Comparison of ENCODE assay signal across 8 mouse cellular contexts in genomic region chr5:23387313-23387666, GRCm38 (mm10). TPM values are rescaled to one million over a fixed set of nuclear protein-coding genes. Genes with fewer than 3 reads are reported as not detected.
DNase-seq lines count a peak whose midpoint lies in the region; ATAC-seq and TF ChIP-seq lines count a peak whose summit lies in the region.

No protein-coding gene starts in this region.

- intact Hi-C loops in heart, postnatal 25 days (cut with DNase I), result loop anchor here (10.0 kb wide), 1 partner anchor 268 kb away; no protein-coding TSS in a partner anchor

- no peaks in the 10 kb centered on the region for H3K9me3 ChIP-seq in heart, postnatal 0 days (replicated peaks; ENCODE audit: control insufficient read depth, low read length)
- H3K9me3 ChIP-seq in embryonic facial prominence, embryonic 10.5 days, result no peaks in the 10 kb centered on the region
- H3K9me3 ChIP-seq in hindbrain, embryonic 12.5 days (replicated peaks), result no peaks in the 10 kb centered on the region
- no peaks in the 10 kb centered on the region for H3K9me3 ChIP-seq in midbrain, embryonic 10.5 days (replicated peaks)

- H3K4me3 ChIP-seq in heart, postnatal 0 days (ENCODE audit: low read depth, low read length), result no peak overlapping the region
- peak overlapping the region; percentile 56 for H3K4me3 ChIP-seq in embryonic facial prominence, embryonic 10.5 days
- no peak overlapping the region for H3K4me3 ChIP-seq in hindbrain, embryonic 12.5 days
- peak overlapping the region; percentile 56 for H3K4me3 ChIP-seq in midbrain, embryonic 10.5 days

- no peak for TF ChIP-seq CTCF in heart, postnatal 0 days (IDR thresholded peaks at IDR 0.05; ENCODE audit: low read depth)

- H3K27me3 ChIP-seq in heart, postnatal 0 days (ENCODE audit: control insufficient read depth, insufficient read depth, low read length), result no peaks in the 10 kb centered on the region
- no peaks in the 10 kb centered on the region for H3K27me3 ChIP-seq in embryonic facial prominence, embryonic 10.5 days (replicated peaks; ENCODE audit: low read depth, poor library complexity, severe bottlenecking)
- H3K27me3 ChIP-seq in hindbrain, embryonic 12.5 days, result no peaks in the 10 kb centered on the region
- H3K27me3 ChIP-seq in midbrain, embryonic 10.5 days (ENCODE audit: low read depth, poor library complexity, severe bottlenecking), result no peaks in the 10 kb centered on the region

- peak overlapping the region; percentile 40 for H3K27ac ChIP-seq in heart, postnatal 0 days (ENCODE audit: low read depth)
- no peak overlapping the region for H3K27ac ChIP-seq in embryonic facial prominence, embryonic 10.5 days (replicated peaks)
- peak overlapping the region; percentile 88 for H3K27ac ChIP-seq in hindbrain, embryonic 12.5 days
- H3K27ac ChIP-seq in midbrain, embryonic 10.5 days (replicated peaks), result peak overlapping the region; percentile 88; the same call in 1 of the 2 replicates

- ATAC-seq in heart, postnatal 0 days (ENCODE audit: insufficient read depth, low read depth), result no peak
- no peak for ATAC-seq in hindbrain, embryonic 12.5 days (ENCODE audit: low FRiP score)

- 46% methylated on average over 2 of the region's 2 CpGs for WGBS in heart, postnatal 0 days
- WGBS in embryonic facial prominence, embryonic 10.5 days, result 57% methylated on average over 2 of the region's 2 CpGs
- WGBS in hindbrain, embryonic 12.5 days, result 50% methylated on average over 2 of the region's 2 CpGs
- WGBS in midbrain, embryonic 10.5 days, result 50% methylated on average over 2 of the region's 2 CpGs

- H3K4me1 ChIP-seq in heart, postnatal 0 days (ENCODE audit: control insufficient read depth, insufficient read depth), result peaks cover 3% of the 10 kb centered on the region; the same call in 1 of the 2 replicates
- H3K4me1 ChIP-seq in embryonic facial prominence, embryonic 10.5 days, result peaks cover 24% of the 10 kb centered on the region
- peaks cover 14% of the 10 kb centered on the region for H3K4me1 ChIP-seq in hindbrain, embryonic 12.5 days
- H3K4me1 ChIP-seq in midbrain, embryonic 10.5 days, result peaks cover 30% of the 10 kb centered on the region

- H3K9ac ChIP-seq in heart, postnatal 0 days (replicated peaks; ENCODE audit: low read depth, low read length), result no peak overlapping the region
- H3K9ac ChIP-seq in hindbrain, embryonic 12.5 days, result no peak overlapping the region

- TF ChIP-seq EP300 in heart, postnatal 0 days (IDR thresholded peaks at IDR 0.05; ENCODE audit: low read depth), result no peak

- peak overlapping the region; percentile 57 for H3K4me2 ChIP-seq in heart, postnatal 0 days (ENCODE audit: low read depth, low read length)
- peak overlapping the region; percentile 56 for H3K4me2 ChIP-seq in hindbrain, embryonic 12.5 days (replicated peaks)

- no peaks in the 10 kb centered on the region for H3K36me3 ChIP-seq in heart, postnatal 0 days (replicated peaks; ENCODE audit: control insufficient read depth, insufficient read depth, low read length)
- H3K36me3 ChIP-seq in embryonic facial prominence, embryonic 10.5 days (replicated peaks), result no peaks in the 10 kb centered on the region
- H3K36me3 ChIP-seq in hindbrain, embryonic 12.5 days, result no peaks in the 10 kb centered on the region
- no peaks in the 10 kb centered on the region for H3K36me3 ChIP-seq in midbrain, embryonic 10.5 days

- no peak for DNase-seq in heart, postnatal 0 days (ENCODE audit: low spot score)
- DNase-seq in heart, postnatal 25 days (ENCODE audit: low spot score), result no peak
- no peak for DNase-seq in embryonic facial prominence, embryonic 10.5 days (ENCODE audit: low spot score)
- DNase-seq in midbrain, embryonic 10.5 days (ENCODE audit: low spot score), result no peak
- no peak for DNase-seq in urinary bladder, adult 18-20 months (ENCODE audit: low spot score in 2 of 2)
- DNase-seq in gastrocnemius, postnatal 10 days, result no peak
- no peak for DNase-seq in T-cell, adult 2 months (ENCODE audit: low spot score)

RNA-seq across cellular contexts. Expression of gene Kmt2e, which starts 47.0 kb away (rescaled TPM):
- total RNA-seq in heart, postnatal 0 days (2014; rRNA removed; ENCODE audit: low replicate concordance), result 31.4 and 34.5 TPM in 2 replicates
- polyA plus RNA-seq in heart, postnatal 0 days (2015; fragmentation: Nextera tagmentation; extraction: Ambion mirVana), result 55.0 and 55.4 TPM in 2 replicates
- 10 to 100 TPM; 40.0 to 52.3 TPM for total RNA-seq in heart, postnatal 25 days (2021)
- 86.7 TPM in 2 replicates for polyA plus RNA-seq in embryonic facial prominence, embryonic 10.5 days (2016; fragmentation: Nextera tagmentation; extraction: Ambion mirVana)
- 145 and 152 TPM in 2 replicates for polyA plus RNA-seq in hindbrain, embryonic 12.5 days (2016; fragmentation: Nextera tagmentation; extraction: Ambion mirVana)
- 86.6 and 101 TPM in 2 replicates for polyA plus RNA-seq in midbrain, embryonic 10.5 days (2016; fragmentation: Nextera tagmentation; extraction: Ambion mirVana)
- 10 to 100 TPM; 33.1 to 45.6 TPM for total RNA-seq in gastrocnemius, postnatal 10 days (2021)

Comparison
In these comparisons a context has a peak if more than half of its experiments do, and no peak if none do; other contexts are left out.
1. H3K4me3 ChIP-seq: peak in embryonic facial prominence, embryonic 10.5 days (single experiment) and midbrain, embryonic 10.5 days (single experiment); none in heart, postnatal 0 days (single experiment) and hindbrain, embryonic 12.5 days (single experiment).